23 mouse cellular contexts compared by ENCODE assay signal in the genomic region with DNA sequence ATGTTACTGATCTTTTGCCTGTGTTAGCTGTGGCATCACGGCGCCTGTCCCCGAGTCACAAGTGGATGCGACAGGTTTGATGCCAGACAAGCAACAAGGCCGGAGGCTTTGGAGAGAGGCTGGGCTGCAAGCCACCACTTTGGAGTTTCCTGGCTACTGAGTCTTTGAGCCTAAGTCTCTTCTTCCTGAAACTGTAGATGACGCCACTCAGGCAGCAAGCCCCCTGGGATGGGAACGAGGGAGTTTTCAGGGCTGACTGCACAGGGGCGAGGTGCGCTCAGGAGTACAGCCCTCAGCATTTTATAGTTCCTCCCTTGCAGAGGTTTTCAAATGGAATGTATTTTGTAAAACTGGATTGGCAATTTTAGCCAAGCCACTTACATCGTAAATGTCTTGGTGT.
DNase-seq lines count a peak whose midpoint lies in the region; ATAC-seq lines count a peak whose summit lies in the region.
"Had no signal": no experiment of that assay in that cellular context is flagged by ENCODE, and none has a peak within 500 bp of the region (broad histone marks: within the 10 kb centered on the region; RNA-seq: fewer than 3 reads in every experiment).

No protein-coding gene starts in this region.

- H3K36me3 ChIP-seq in heart, embryonic 11.5 days (ENCODE audit: control insufficient read depth, insufficient read depth, low read length), result peaks cover 10% of the 10 kb centered on the region; the same call in 1 of the 2 replicates
- peaks cover 42% of the 10 kb centered on the region for H3K36me3 ChIP-seq in limb, embryonic 15.5 days

- peak; percentile 31 to 44 for DNase-seq in heart, postnatal 14 days
- DNase-seq in kidney, postnatal 4 days, result peak; percentile 33 to 61
- DNase-seq in kidney, postnatal 10 days, result no peak
- DNase-seq in gastrocnemius, adult 8-10 months (ENCODE audit: low spot score in 2 of 2), result peak; percentile 23 to 36
- no peak for DNase-seq in thymus, postnatal 14 days
- DNase-seq in layer of hippocampus, adult 8-10 months (ENCODE audit: low spot score in 2 of 2), result no peak
- DNase-seq: adrenal gland, postnatal 25 days; cerebellum, adult 11 months; cerebellum, postnatal 25 days; embryo, embryonic 11 days; lung, adult 18-20 months; lung, postnatal 14 days; right cerebral cortex, postnatal 4 days; thymus, postnatal 25 days had no signal

- H3K4me1 ChIP-seq in heart, embryonic 11.5 days (ENCODE audit: control insufficient read depth, insufficient read depth, low read length), result peaks cover 31% of the 10 kb centered on the region
- H3K4me1 ChIP-seq in limb, embryonic 15.5 days, result peaks cover 13% of the 10 kb centered on the region
- H3K4me1 ChIP-seq: neural tube, embryonic 15.5 days had no signal

- no peaks in the 10 kb centered on the region for H3K9me3 ChIP-seq in heart, embryonic 11.5 days (replicated peaks; ENCODE audit: control insufficient read depth, low read length)
- H3K9me3 ChIP-seq in limb, embryonic 15.5 days, result no peaks in the 10 kb centered on the region
- H3K9me3 ChIP-seq: neural tube, embryonic 15.5 days had no signal

- no peak overlapping the region for H3K4me3 ChIP-seq in heart, embryonic 11.5 days (ENCODE audit: low read depth, low read length)
- no peak overlapping the region for H3K4me3 ChIP-seq in limb, embryonic 15.5 days
- H3K4me3 ChIP-seq: megakaryocyte, embryonic 14.5 days; neural tube, embryonic 15.5 days had no signal

- intact Hi-C loops in heart, postnatal 14 days (cut with DNase I), result no loop called here

- no peak overlapping the region for H3K9ac ChIP-seq in heart, embryonic 11.5 days (ENCODE audit: low read depth, low read length)
- no peak overlapping the region for H3K9ac ChIP-seq in limb, embryonic 15.5 days

- no peaks in the 10 kb centered on the region for H3K27me3 ChIP-seq in heart, embryonic 11.5 days (ENCODE audit: control insufficient read depth, insufficient read depth, low read length)
- no peaks in the 10 kb centered on the region for H3K27me3 ChIP-seq in limb, embryonic 15.5 days
- H3K27me3 ChIP-seq: CH12.LX; neural tube, embryonic 15.5 days had no signal

- ATAC-seq in heart, embryonic 11.5 days (replicated peaks; ENCODE audit: insufficient number of reproducible peaks, low FRiP score, low TSS enrichment), result no peak
- no peak for ATAC-seq in limb, embryonic 15.5 days (ENCODE audit: insufficient number of reproducible peaks, low FRiP score, low TSS enrichment, low read depth)
- ATAC-seq: hindbrain, embryonic 16.5 days; intestine, embryonic 16.5 days; midbrain, embryonic 16.5 days had no signal

- H3K4me2 ChIP-seq in heart, embryonic 11.5 days, result no peak overlapping the region
- H3K4me2 ChIP-seq in limb, embryonic 15.5 days, result no peak overlapping the region
- H3K4me2 ChIP-seq: liver, embryonic 11.5 days; neural tube, embryonic 15.5 days had no signal

- WGBS in heart, embryonic 11.5 days (ENCODE audit: insufficient replicate concordance), result 69% methylated on average over 10 of the region's 10 CpGs
- WGBS in limb, embryonic 15.5 days, result 49% methylated on average over 10 of the region's 10 CpGs

- no peak overlapping the region for H3K27ac ChIP-seq in heart, embryonic 11.5 days (ENCODE audit: low read depth, low read length)
- H3K27ac ChIP-seq in limb, embryonic 15.5 days, result peak overlapping the region; percentile 54
- H3K27ac ChIP-seq: neural tube, embryonic 15.5 days had no signal

Comparison
In these comparisons a context has a peak if more than half of its experiments do, and no peak if none do; other contexts are left out.
1. DNase-seq: peak in heart, postnatal 14 days (2 of 2), kidney, postnatal 4 days (2 of 2) and gastrocnemius, adult 8-10 months (2 of 2); none in kidney, postnatal 10 days (single experiment), thymus, postnatal 14 days (single experiment) and layer of hippocampus, adult 8-10 months (0 of 2).